Mouse (Mus musculus) CD8-positive naive resting alpha-beta T cell, adult 2 months (primary cell): ENCODE results near the gene Flt4.

Experiments used
- DNase-seq, 2 experiments: peaks; one replicate each; pipeline ENCODE4 v3.0.0; 2022; ENCODE audit warnings: low read depth in 2 of 2, low spot score in 2 of 2

Flt4 gene

GRCm38 (mm10) chr11:49645677-49646076, 36.6 kb downstream of the Flt4 start:
- DNase-seq: no peak

- DNase-seq: no peak
These were observed 41.3 kb downstream of the Flt4 start for GRCm38 (mm10) chr11:49650113-49650993.

DNA sequence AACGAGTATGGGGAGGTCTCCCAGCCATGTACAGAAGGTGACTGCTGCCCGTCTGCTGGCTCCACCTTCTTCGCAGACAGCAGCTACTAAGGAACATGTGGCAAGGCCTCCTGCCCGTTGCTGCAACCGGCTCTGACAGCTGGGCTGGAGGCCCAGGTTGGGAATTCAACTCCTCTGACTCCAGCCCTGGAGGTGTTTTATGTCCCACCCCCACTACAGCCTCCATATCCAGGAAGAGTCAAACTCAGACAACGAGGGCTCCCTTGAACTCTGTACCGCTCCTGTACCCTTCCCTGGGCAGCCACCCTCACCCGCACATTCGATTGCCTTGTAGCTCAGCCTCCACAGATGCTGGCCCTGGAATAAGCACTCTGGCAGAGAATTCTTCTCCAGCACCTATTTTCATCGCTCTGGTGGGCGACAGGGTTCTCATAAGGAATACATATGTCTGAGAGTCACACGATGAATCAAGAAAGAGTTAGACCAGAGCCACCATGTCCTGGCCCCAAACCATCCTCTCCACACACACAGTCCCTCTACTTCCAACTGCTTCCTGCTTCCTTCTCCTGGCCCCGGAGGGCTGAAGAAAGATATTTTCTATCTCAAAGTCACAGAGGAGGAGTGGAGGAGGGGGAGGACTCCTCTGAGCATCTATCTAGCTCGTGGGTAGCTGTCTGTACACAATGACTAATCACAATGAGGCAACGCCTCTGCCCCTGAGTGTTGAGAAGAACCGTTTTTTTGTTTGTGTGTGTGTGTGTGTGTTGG, 42.1 kb downstream of the Flt4 start:
- DNase-seq: no peak

DNA sequence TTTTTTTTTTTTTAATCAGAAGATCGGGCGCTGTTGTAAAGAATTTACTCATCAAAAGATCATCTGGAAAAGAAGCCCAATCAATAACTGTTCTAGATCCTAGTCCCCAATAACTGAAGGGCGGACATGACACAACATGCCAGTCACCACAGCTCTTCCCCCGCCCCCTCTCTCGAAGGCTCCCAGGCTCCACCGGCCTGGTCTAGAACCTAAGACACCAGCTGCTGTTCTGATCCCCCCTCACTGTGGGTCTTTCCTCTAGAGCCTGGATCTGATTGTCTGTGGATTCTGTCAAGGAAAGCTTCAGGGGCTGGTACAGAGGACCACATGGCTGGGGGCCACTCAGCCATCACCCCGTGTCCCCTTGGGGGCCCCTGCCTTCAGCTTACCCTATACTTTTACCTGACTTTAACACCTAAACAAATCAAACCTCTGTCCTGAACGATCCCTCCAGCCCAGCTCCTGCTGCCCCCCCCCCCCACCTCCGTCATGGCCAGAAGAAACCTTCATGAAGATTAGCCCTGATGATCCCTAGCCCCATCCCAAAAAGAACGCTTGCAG, 42.8 kb downstream of the Flt4 start:
- DNase-seq: no peak

- peak; percentile 60 to 72 for DNase-seq
These were observed 43.5 kb downstream of the Flt4 start for GRCm38 (mm10) chr11:49652401-49653078.

DNA sequence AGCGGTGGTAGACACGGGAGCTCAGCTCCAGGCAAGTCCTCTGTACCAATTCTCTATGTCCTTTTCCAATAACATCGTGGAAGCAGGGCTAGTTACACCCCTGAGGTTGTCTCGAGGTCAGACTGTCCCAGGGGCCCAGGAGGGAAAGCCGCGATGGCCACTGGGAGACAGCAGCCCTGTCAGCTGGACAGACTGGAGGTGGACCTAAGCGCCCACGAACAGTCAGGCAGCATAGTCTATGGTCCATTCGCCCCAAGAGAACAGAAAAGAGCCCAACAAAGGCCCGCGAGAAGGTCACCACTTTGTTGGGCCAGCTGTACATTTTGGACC, 44.0 kb downstream of the Flt4 start:
- DNase-seq: no peak

DNA sequence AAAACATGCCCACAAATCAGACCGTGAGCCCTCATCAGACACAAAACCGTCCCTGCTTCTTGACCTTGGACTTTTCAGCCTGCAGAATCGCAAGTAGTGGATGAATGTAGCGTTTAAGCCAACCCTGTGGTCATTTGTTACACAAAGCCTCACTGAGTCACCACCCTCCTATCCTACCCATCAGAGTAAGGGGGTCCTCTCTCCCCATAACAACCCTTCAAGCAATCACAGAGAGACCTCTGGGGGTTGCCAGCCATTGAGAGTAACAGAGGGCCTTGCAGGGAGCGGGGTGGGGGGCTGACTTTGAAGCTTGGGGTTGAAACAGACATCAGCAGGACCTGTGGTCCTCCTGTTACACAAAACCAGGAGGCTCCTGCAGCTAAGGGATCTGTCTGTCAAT, 45.6 kb downstream of the Flt4 start:
- DNase-seq: no peak

GRCm38 (mm10) chr11:49655501-49655900, 46.4 kb downstream of the Flt4 start:
- DNase-seq: no peak

DNA sequence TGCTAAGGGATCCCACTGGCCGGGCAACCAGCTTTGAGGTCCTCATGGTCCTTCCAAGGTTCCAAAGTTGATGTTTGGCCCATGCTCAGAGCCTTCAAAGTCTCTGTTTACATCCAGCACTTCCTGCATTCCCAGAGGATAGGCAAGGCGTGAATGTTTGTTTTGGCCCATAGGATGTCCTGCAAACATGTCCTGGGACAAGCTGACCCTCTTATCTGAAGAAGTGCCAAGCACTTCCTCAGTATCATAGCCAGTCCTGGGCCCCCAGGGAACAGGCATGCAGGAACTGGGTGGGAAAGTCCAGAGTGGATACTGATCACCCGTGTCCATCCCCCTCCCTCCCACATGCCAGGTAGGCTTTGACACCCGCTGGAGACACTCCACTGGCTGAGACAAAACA, 49.0 kb downstream of the Flt4 start:
- DNase-seq: no peak

GRCm38 (mm10) chr11:49658791-49659469, 49.9 kb downstream of the Flt4 start:
- DNase-seq: no peak

- DNase-seq: no peak
These were observed 50.4 kb downstream of the Flt4 start for GRCm38 (mm10) chr11:49659470-49659799.

- no peak for DNase-seq
These were observed 53.3 kb downstream of the Flt4 start for GRCm38 (mm10) chr11:49662292-49662780.

GRCm38 (mm10) chr11:49663310-49663709, 54.2 kb downstream of the Flt4 start, which contains the start of gene Scgb3a1:
TSS of gene Scgb3a1 (plus strand) at chr11:49663610.
- DNase-seq: no peak

DNA sequence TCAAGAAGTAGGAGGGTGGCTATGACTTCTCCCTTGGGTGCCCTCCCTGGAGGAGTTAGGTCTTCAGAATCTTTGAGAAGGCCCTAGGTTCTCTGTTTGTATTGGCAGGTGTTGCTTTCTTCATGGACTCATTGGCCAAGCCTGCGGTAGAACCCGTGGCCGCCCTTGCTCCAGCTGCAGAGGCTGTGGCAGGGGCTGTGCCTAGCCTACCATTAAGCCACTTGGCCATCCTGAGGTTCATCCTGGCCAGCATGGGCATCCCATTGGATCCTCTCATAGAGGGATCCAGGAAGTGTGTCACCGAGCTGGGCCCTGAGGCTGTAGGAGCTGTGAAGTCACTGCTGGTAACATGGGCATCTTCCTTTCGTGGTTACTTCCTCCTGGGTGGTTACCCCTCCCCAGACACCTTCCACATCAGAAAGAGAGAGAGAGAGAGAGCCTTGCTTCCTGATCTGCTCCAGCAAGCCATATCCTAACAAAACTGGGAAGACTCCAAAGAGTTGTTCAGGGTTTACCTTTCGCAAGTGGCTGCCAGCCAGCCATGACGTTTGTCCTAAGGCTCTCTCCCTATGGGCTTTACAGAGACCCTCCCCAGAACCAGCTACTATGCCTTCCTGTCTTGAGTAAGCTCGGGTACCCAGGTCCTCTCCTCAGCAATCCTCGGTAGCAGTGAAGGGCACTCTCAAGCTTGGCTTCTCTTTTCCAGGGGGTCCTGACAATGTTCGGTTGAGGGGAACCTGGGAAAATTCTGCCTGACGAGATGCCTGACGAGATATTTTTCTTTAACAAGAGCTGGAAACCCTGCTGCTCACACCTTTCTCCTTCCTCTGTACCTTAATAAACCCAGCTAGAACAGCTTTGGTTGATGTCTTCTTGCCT, 55.4 kb downstream of the Flt4 start:
- no peak for DNase-seq

DNA sequence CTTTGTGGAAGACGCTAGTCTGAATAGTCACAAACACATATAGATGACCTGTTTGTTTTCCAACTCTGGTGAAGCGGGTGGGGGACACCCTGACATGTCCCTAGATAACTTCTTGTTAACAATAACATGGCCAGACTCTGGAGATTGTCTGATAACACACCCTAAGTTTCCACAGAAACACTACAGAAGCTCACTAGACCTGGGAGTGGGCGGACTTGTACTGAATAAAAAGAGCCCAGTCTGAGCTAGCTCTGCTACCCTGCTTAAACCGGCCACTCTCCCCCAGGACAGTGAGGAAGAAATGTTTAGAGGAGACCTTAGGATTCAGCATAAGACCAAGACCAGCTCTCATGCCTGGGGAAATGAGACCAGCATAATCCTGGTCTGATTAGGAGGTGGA, 56.4 kb downstream of the Flt4 start:
- no peak for DNase-seq

DNA sequence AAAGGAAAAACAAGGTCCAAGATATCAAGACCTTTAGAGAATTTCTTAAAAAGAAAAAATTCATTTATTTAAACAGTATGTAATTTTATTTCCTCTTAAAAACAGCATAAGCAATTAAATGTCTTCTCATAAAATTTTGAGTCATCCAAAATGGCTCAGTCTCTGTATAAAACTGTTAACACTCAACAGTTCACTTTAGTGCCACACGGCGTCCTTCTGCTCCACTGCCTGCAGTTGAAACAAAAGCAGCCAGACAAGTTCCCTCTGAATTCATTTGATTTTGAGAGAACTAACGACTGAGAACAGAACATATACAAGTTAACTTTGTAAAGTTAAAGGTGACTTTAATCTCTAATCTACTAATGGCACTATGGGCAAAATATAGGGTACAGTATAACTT, 64.4 kb downstream of the Flt4 start:
- DNase-seq: no peak

DNA sequence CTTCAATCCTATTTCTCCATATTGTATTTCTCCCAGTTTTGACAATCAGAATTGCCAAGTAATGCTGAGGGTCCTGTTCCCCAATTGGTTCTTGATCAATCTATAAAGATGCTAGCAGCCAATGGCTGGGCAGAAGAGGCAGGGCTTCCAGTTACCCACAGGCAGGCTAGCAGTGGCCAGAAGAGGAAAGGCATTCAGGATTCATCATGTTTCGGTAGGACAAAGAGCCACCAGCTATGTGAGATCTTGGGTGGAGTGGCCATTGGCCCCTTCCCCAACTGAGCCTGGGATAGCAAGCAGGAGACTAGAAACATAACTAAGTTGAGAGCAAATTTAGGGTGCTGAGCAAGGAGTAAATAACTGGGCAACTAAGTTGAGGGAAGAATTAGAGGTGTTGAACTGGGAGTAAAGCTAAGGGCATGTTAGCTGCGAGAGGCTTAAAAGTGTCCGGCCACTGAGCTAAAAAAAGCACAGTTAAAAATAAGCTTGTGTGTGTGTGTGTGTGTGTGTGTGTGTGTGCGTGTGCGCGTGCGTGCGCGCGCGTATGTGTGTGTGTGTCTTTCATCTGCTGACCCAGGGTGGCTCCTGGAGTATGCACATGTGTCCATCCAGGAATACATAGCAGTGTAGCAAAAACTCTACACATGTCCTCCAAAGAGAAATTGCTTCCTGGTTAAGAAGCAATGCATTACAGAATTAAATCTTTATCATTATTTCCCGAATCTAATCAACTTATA, 75.3 kb downstream of the Flt4 start:
- DNase-seq: no peak

DNA sequence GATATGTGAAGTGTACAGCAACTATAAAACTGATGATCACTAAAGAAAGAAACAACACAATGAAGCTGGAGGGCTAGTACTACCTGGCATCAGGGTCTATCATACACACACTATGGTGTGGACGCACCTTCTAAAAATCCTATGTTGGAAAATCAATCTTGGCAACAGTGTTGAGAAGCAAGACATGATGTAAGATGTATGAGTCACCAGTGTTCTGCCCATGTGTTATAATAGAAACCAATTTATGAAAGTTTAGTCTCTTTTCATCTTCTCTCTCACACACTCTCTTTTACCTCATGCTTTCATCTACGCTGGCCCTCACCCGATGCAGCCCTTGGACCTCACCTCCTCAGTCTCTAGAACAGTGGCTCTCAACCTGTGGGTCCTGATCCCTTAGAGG, 86.0 kb downstream of the Flt4 start:
- DNase-seq: no peak

DNA sequence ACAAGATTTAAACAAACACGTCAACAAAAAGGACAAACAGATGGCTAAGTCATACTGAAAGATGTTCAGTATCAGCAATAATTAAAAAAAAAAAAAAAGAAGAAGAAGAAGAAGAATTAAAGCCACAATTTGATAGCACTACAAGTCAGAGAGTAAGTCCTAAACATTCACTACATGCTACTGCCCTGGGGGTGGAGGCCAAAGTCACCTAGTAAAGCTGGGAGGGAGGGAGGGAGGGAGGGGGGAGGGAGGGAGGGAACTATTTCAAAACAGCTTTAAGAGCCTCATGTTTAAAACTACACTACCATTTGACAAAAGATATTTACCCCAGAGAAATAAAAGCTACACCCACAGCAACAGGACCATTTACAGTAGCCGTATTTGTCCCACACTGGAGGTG, 86.6 kb downstream of the Flt4 start:
- no peak for DNase-seq
